Mouse (Mus musculus): ENCODE measurements around the gene Gm28048. TPM values are rescaled to one million over a fixed set of nuclear protein-coding genes. Genes with fewer than 3 reads are reported as not detected.

The Gm28048 gene
- polyA plus RNA-seq, 1 experiment from 2014 or later = 4.4 TPM

- H3K9me3 ChIP-seq = no peaks in the 10 kb centered on the region
- under 1% methylated on average over 40 of the region's 40 CpGs for WGBS
Observed at GRCm38 (mm10) chr11:23008181-23008823, 26.4 kb upstream of the Gm28048 start.

GRCm38 (mm10) chr11:23007481-23008180 lies 25.7 kb upstream of the Gm28048 start, which contains the start of gene Fam161a:
Fam161a (plus strand) TSS chr11:23007531.
- Histone ChIP-seq H3K9me3 (no peaks in the 10 kb centered on the region), H3K4me1 (peaks cover 14% of the 10 kb centered on the region), H3K27ac (peak within 1 kb of the TSS; percentile 90), H3K4me3 (peak within 1 kb of the TSS; percentile 70), H3K27me3 (ENCODE audit: poor library complexity, severe bottlenecking) (peaks cover 7% of the 10 kb centered on the region), H3K36me3 (replicated peaks) (peaks cover 37% of the 10 kb centered on the region)
- WGBS = under 1% methylated on average over 22 of the region's 22 CpGs
- DNase-seq (ENCODE audit: extremely low spot score, low spot score) = peak; percentile 77

More at GRCm38 (mm10) chr11:23008181-23008823, 26.4 kb upstream of the Gm28048 start:
- peaks cover 7% of the 10 kb centered on the region for H3K27me3 ChIP-seq (ENCODE audit: poor library complexity, severe bottlenecking)
- peak overlapping the region; percentile 90 for H3K27ac ChIP-seq
- peak overlapping the region; percentile 70 for H3K4me3 ChIP-seq
- DNase-seq (ENCODE audit: extremely low spot score, low spot score) = peak; percentile 86
- peaks cover 30% of the 10 kb centered on the region for H3K36me3 ChIP-seq (replicated peaks)
- H3K4me1 ChIP-seq = peaks cover 14% of the 10 kb centered on the region

DNA sequence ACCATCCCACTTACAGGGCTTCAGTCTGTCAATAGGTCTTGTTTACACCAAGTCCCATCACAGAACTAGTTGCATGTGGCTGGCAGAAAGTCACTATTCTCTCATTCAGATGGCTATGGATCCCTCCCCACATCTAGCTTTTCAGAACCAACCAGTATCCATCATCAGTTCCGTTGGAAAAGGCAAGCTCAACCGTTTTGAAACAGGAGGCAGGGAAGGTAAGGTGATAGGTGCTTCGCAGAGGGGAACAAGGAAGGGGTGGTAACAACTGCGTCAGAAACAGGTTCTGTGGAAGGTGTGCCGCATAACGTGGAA lies 25.2 kb upstream of the Gm28048 start:
- H3K27ac ChIP-seq = peak overlapping the region; percentile 90
- H3K9me3 ChIP-seq = no peaks in the 10 kb centered on the region
- peaks cover 7% of the 10 kb centered on the region for H3K27me3 ChIP-seq (ENCODE audit: poor library complexity, severe bottlenecking)
- H3K36me3 ChIP-seq (replicated peaks) = peaks cover 42% of the 10 kb centered on the region
- DNase-seq (ENCODE audit: extremely low spot score, low spot score) = no peak
- H3K4me3 ChIP-seq = peak overlapping the region; percentile 70
- H3K4me1 ChIP-seq = peaks cover 14% of the 10 kb centered on the region
- 6% methylated on average over 6 of the region's 6 CpGs for WGBS

DNA sequence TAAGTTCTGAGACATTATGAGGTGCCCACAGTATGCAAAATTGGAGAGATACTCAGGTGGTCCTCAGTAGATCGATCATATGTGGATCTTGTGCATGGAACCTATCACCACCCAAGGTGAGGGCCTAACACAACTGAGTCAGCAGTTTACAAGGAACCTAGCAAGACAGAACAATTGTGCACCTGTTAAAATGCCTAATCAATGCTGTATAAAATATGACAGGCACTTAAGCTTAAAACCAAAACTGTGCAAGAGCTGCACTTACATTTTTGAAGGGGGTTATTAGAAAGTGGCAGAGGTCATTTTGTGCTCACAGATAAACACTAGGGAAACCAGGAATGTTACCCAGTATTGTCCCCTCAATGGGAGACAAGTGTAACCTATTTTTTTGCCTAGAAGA lies 23.4 kb upstream of the Gm28048 start:
- H3K4me1 ChIP-seq = peaks cover 14% of the 10 kb centered on the region
- H3K4me3 ChIP-seq = no peak overlapping the region
- no peaks in the 10 kb centered on the region for H3K9me3 ChIP-seq
- H3K36me3 ChIP-seq (replicated peaks) = peaks cover 60% of the 10 kb centered on the region
- no peak for DNase-seq (ENCODE audit: extremely low spot score, low spot score)
- 90% methylated on average over 1 of the region's 1 CpGs for WGBS
- H3K27ac ChIP-seq = no peak overlapping the region
- H3K27me3 ChIP-seq (ENCODE audit: poor library complexity, severe bottlenecking) = peaks cover 7% of the 10 kb centered on the region; the same call in 1 of the 2 replicates

DNA sequence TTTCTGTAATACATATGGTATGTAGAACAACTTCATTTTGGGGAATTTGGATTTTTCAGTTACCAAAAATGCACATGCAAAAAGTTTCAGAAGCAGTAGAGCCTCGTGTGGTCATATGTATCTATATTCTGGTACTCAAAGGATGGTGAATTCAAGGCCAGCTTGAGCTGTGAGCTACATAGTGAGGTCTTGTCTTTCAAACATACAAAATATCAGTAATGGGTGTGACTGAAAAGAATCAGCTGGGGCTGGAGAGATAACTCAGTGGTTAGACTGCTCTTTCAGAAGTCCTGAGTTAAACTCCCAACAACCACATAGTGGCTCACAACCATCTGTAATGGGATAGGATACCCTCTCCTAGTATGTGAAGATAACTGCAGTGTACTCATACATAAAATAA lies 16.4 kb upstream of the Gm28048 start:
- Histone ChIP-seq H3K4me1 (no peaks in the 10 kb centered on the region), H3K9me3 (no peaks in the 10 kb centered on the region), H3K4me3 (no peak overlapping the region), H3K36me3 (replicated peaks) (peaks cover 100% of the 10 kb centered on the region), H3K27me3 (ENCODE audit: poor library complexity, severe bottlenecking) (no peaks in the 10 kb centered on the region), H3K27ac (no peak overlapping the region)
- DNase-seq (ENCODE audit: extremely low spot score, low spot score) = no peak
- WGBS = 88% methylated on average over 1 of the region's 1 CpGs

DNA sequence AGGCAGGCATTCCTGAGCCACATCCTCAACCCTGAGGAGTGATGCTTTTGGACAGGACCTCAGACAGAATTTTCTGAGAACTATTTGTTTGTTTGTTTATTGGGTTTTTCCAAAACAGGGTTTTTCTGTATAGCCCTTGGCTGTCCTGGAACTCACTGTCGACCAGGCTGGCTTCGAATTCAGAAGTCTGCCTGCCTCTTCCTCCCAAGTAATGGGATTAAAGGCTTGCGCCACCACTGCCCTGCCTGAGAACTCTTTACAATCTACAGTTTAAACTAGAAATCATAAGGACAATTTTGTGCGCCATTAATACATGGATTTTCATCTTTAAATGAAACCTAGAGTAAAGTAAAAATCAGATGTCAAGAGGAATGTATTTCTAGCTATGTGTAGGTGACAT lies 13.6 kb upstream of the Gm28048 start:
- no peaks in the 10 kb centered on the region for H3K27me3 ChIP-seq (ENCODE audit: poor library complexity, severe bottlenecking)
- no peak for DNase-seq (ENCODE audit: extremely low spot score, low spot score)
- no peak overlapping the region for H3K4me3 ChIP-seq
- no peaks in the 10 kb centered on the region for H3K9me3 ChIP-seq
- peaks cover 15% of the 10 kb centered on the region for H3K4me1 ChIP-seq
- WGBS = 93% methylated on average over 4 of the region's 4 CpGs
- peaks cover 84% of the 10 kb centered on the region for H3K36me3 ChIP-seq (replicated peaks)
- no peak overlapping the region for H3K27ac ChIP-seq

DNA sequence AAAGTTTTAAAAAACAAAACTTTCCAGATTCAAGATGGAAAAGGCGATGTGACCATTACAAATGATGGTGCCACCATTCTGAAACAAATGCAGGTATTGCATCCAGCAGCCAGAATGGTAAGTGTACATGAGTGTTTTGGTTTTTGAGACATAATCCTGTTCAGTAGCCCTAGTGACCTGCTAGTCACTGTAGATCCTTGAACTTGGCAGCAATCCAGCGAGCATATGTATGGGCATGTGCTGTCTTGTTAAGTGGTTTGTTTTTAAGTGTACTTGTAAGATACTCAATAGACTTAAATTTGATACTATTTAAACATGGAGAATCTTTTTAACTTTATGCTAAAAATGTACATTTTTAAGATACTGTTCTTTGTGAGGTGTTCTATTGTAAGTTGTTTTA lies 12.4 kb upstream of the Gm28048 start:
- no peak for DNase-seq (ENCODE audit: extremely low spot score, low spot score)
- Histone ChIP-seq H3K27ac (no peak overlapping the region), H3K27me3 (ENCODE audit: poor library complexity, severe bottlenecking) (no peaks in the 10 kb centered on the region), H3K9me3 (no peaks in the 10 kb centered on the region), H3K4me1 (peaks cover 20% of the 10 kb centered on the region), H3K4me3 (no peak overlapping the region), H3K36me3 (replicated peaks) (peaks cover 72% of the 10 kb centered on the region)
- WGBS = 96% methylated on average over 2 of the region's 2 CpGs

DNA sequence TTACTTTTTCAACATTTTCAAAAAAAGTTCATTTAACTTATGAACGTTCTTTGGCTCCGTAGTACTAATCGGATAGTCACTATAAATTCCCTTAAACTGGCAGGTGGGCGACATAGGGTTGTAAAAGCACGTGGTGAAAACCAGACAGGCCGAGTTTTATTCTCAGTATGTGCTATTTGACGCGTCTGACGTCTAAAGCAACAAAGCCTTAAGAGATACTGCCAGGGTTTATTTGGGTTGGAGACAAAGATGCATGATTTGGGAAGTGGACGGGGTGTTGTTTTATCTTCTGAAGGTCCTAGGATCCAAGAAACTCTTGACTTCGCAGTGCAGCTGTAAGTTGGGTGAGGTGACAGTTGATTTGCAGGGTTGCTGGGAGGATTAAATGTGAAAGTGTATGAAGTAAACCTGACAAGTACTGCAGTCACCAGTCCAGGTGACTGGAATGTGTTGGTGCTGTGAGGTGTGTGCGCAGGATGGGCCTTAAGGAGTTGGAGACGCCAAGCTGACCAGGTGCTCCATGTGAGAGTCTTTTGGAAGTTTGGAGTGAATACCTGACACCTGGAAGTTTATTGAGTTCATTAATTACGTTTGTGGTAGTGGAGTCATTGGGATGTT lies 9.4 kb upstream of the Gm28048 start:
- Histone ChIP-seq H3K27me3 (ENCODE audit: poor library complexity, severe bottlenecking) (no peaks in the 10 kb centered on the region), H3K36me3 (replicated peaks) (peaks cover 43% of the 10 kb centered on the region), H3K27ac (peak overlapping the region; percentile 97), H3K4me3 (peak overlapping the region; percentile 97), H3K4me1 (peaks cover 20% of the 10 kb centered on the region), H3K9me3 (no peaks in the 10 kb centered on the region)
- WGBS = 15% methylated on average over 14 of the region's 14 CpGs
- DNase-seq (ENCODE audit: extremely low spot score, low spot score) = no peak

GRCm38 (mm10) chr11:22990393-22991126 lies 8.7 kb upstream of the Gm28048 start, which contains the start of gene Cct4:
Cct4 (plus strand) TSS chr11:22990519.
- Histone ChIP-seq H3K27me3 (ENCODE audit: poor library complexity, severe bottlenecking) (no peaks in the 10 kb centered on the region), H3K9me3 (no peaks in the 10 kb centered on the region), H3K27ac (peak within 1 kb of the TSS; percentile 97), H3K36me3 (replicated peaks) (peaks cover 35% of the 10 kb centered on the region), H3K4me1 (peaks cover 20% of the 10 kb centered on the region), H3K4me3 (peak within 1 kb of the TSS; percentile 97)
- DNase-seq (ENCODE audit: extremely low spot score, low spot score) = peak; percentile 91
- under 1% methylated on average over 66 of the region's 66 CpGs for WGBS

- WGBS = 39% methylated on average over 1 of the region's 1 CpGs
- H3K36me3 ChIP-seq (replicated peaks) = peaks cover 27% of the 10 kb centered on the region
- peak overlapping the region; percentile 97 for H3K4me3 ChIP-seq
- no peak for DNase-seq (ENCODE audit: extremely low spot score, low spot score)
- no peaks in the 10 kb centered on the region for H3K9me3 ChIP-seq
- H3K4me1 ChIP-seq = peaks cover 20% of the 10 kb centered on the region
- peak overlapping the region; percentile 97 for H3K27ac ChIP-seq
- H3K27me3 ChIP-seq (ENCODE audit: poor library complexity, severe bottlenecking) = no peaks in the 10 kb centered on the region
Observed at GRCm38 (mm10) chr11:22989786-22990185, 7.9 kb upstream of the Gm28048 start.

DNA sequence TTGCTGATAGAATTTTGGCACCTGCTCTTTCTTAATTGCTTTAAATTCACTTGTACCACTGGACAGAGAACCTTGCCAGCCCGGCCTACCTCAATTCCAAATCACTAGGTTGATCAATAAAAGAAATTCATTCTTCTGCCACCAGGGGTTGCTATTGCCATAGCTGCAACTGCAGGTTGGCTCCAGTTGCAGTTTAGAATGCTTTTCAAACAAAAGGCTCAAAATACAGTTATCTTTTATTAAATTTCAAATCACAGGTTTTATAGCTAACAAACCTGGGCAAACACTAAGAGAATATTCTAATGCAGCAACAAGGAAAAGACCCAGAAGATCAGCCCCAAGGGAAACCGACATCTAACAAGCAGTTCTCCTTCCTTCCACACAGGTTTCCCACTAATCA lies 5.5 kb upstream of the Gm28048 start:
- Histone ChIP-seq H3K4me1 (peaks cover 22% of the 10 kb centered on the region), H3K4me3 (no peak overlapping the region), H3K36me3 (replicated peaks) (peaks cover 6% of the 10 kb centered on the region; the same call in 1 of the 2 replicates), H3K27me3 (ENCODE audit: poor library complexity, severe bottlenecking) (no peaks in the 10 kb centered on the region), H3K27ac (no peak overlapping the region), H3K9me3 (no peaks in the 10 kb centered on the region)
- DNase-seq (ENCODE audit: extremely low spot score, low spot score) = no peak
- WGBS = 66% methylated on average over 2 of the region's 2 CpGs

DNA sequence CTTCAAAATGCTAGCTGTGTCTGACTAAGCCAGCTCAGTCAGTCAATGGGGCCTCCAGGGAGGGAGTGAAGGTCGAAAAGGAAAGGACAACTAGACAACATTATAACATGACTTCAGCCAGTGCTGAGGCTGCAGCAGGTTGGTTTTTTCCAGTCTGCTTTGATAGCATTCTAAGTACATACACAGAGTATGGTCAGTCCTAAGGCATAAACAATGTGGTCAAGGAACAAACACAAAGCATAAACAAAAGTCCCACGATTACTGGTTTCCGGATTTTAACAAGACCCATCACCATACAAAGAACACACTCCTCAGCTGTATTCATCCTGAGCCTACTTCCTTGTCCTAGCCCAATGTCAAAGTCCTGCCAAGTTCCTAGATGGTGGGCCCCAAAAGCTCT lies 3.6 kb upstream of the Gm28048 start:
- no peak overlapping the region for H3K27ac ChIP-seq
- H3K4me1 ChIP-seq = peaks cover 25% of the 10 kb centered on the region
- no peaks in the 10 kb centered on the region for H3K9me3 ChIP-seq
- H3K36me3 ChIP-seq (replicated peaks) = no peaks in the 10 kb centered on the region
- 81% methylated on average over 3 of the region's 3 CpGs for WGBS
- no peaks in the 10 kb centered on the region for H3K27me3 ChIP-seq (ENCODE audit: poor library complexity, severe bottlenecking)
- no peak overlapping the region for H3K4me3 ChIP-seq
- DNase-seq (ENCODE audit: extremely low spot score, low spot score) = no peak
